ENCODE assay signal across 14 mouse cellular contexts in the genomic region with DNA sequence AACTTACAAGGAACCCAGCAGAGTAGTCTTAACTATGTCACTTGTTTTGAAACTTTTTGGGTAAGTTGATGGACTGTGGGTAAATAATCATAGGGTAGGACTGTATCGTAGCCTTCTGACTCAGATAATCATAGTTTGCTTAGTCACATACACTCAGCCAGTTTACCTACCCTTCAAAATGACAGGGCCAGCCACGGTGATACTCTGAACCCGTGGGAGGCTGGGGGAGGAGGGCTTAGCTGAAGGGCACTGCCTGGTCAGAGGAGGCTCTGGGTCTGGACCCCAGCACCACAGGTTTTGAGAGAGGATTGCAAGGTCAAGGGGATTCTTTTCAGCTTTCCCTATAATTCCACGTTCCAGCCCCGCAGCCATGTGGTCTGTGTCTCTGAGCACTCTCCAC.
"Had no signal": no experiment of that assay in that cellular context is flagged by ENCODE, and none has a peak within 500 bp of the region (broad histone marks: within the 10 kb centered on the region; RNA-seq: fewer than 3 reads in every experiment).

No protein-coding gene starts in this region.

- DNase-seq: kidney, adult 11 months; kidney, adult 9 months; kidney, postnatal 10 days; kidney, postnatal 4 days; left cerebral cortex, postnatal 4 days; lung, adult 2 months; right cerebral cortex, adult 18-20 months; right cerebral cortex, postnatal 25 days; thymus, postnatal 36 days had no signal

- H3K4me3 ChIP-seq: layer of hippocampus, adult 2 months; limb, embryonic 13.5 days; midbrain, embryonic 13.5 days; neural tube, embryonic 15.5 days had no signal

- ATAC-seq: lung, postnatal 0 days; midbrain, embryonic 13.5 days had no signal

- H3K9ac ChIP-seq: limb, embryonic 13.5 days; midbrain, embryonic 13.5 days; neural tube, embryonic 15.5 days had no signal

- H3K4me2 ChIP-seq: limb, embryonic 13.5 days; midbrain, embryonic 13.5 days; neural tube, embryonic 15.5 days had no signal

- H3K4me1 ChIP-seq: limb, embryonic 13.5 days; midbrain, embryonic 13.5 days; neural tube, embryonic 15.5 days had no signal

- H3K9me3 ChIP-seq: limb, embryonic 13.5 days; midbrain, embryonic 13.5 days; neural tube, embryonic 15.5 days had no signal

- H3K27me3 ChIP-seq: limb, embryonic 13.5 days; midbrain, embryonic 13.5 days; neural tube, embryonic 15.5 days had no signal

- H3K27ac ChIP-seq: layer of hippocampus, adult 2 months; limb, embryonic 13.5 days; midbrain, embryonic 13.5 days; neural tube, embryonic 15.5 days had no signal
